Mouse (Mus musculus) left cerebral cortex, adult 11 months (tissue): ENCODE data around the gene Pcyt1a.

Experiments used
- DNase-seq: peaks from one replicate; pipeline ENCODE4 v3.0.0; 2022; ENCODE audit warnings: low spot score

Pcyt1a gene

GRCm38 (mm10) chr16:32430474-32431046, at the start of gene Pcyt1a:
TSS of gene Pcyt1a (plus strand) at chr16:32430921.
- peak; percentile 86 for DNase-seq

GRCm38 (mm10) chr16:32382901-32383300, 47.8 kb upstream of the Pcyt1a start:
- no peak for DNase-seq

- no peak for DNase-seq
These were observed 45.8 kb upstream of the Pcyt1a start for GRCm38 (mm10) chr16:32384885-32385284.

GRCm38 (mm10) chr16:32386826-32387225, 43.9 kb upstream of the Pcyt1a start:
- no peak for DNase-seq

- DNase-seq = no peak
These were observed 41.7 kb upstream of the Pcyt1a start for GRCm38 (mm10) chr16:32389049-32389448.

- DNase-seq = no peak
These were observed 40.9 kb upstream of the Pcyt1a start for GRCm38 (mm10) chr16:32389841-32390240.

GRCm38 (mm10) chr16:32390882-32391281, 39.8 kb upstream of the Pcyt1a start:
- no peak for DNase-seq

GRCm38 (mm10) chr16:32395679-32396540, 34.8 kb upstream of the Pcyt1a start:
- DNase-seq = no peak

GRCm38 (mm10) chr16:32396541-32396835, 34.2 kb upstream of the Pcyt1a start:
- no peak for DNase-seq

GRCm38 (mm10) chr16:32398206-32398605, 32.5 kb upstream of the Pcyt1a start:
- DNase-seq = no peak

- DNase-seq = no peak
These were observed 30.5 kb upstream of the Pcyt1a start, which contains the start of gene Tm4sf19 for GRCm38 (mm10) chr16:32400267-32400666. TSS of gene Tm4sf19 (plus strand) at chr16:32400506.

GRCm38 (mm10) chr16:32401335-32401965, 29.3 kb upstream of the Pcyt1a start:
- DNase-seq = no peak

- DNase-seq = no peak
These were observed 27.9 kb upstream of the Pcyt1a start for GRCm38 (mm10) chr16:32402818-32403217.

GRCm38 (mm10) chr16:32405716-32406115, 25.0 kb upstream of the Pcyt1a start:
- DNase-seq = no peak

GRCm38 (mm10) chr16:32406671-32407070, 24.1 kb upstream of the Pcyt1a start:
- DNase-seq = no peak

- DNase-seq = no peak
These were observed 23.0 kb upstream of the Pcyt1a start for GRCm38 (mm10) chr16:32407730-32408129.

- DNase-seq = no peak
These were observed 13.3 kb upstream of the Pcyt1a start for GRCm38 (mm10) chr16:32417457-32417856.

GRCm38 (mm10) chr16:32419517-32420483, 10.9 kb upstream of the Pcyt1a start, which contains the start of gene Tctex1d2:
TSS of gene Tctex1d2 (plus strand) at chr16:32419702.
- peak; percentile 90 for DNase-seq

GRCm38 (mm10) chr16:32427506-32427905, 3.2 kb upstream of the Pcyt1a start:
- DNase-seq = no peak

GRCm38 (mm10) chr16:32431047-32431591, 398 bp downstream of the Pcyt1a start:
- no peak for DNase-seq

- no peak for DNase-seq
These were observed 1.2 kb downstream of the Pcyt1a start for GRCm38 (mm10) chr16:32431926-32432325.

- DNase-seq = no peak
These were observed 2.4 kb downstream of the Pcyt1a start for GRCm38 (mm10) chr16:32433138-32433537.
